Mouse (Mus musculus) limb, embryonic 10.5 days (tissue): ENCODE results near the gene Isoc2a. TPM values are rescaled to one million over a fixed set of nuclear protein-coding genes. Genes with fewer than 3 reads are reported as not detected.

Experiments used
- DNase-seq: peaks from one replicate; pipeline ENCODE4 v3.0.0-alpha.2; 2017; ENCODE audit warnings: low spot score
- H3K27ac ChIP-seq: fragments of 300-500 bp; sonication (generic); 2 replicates; pipeline ENCODE4 v1.5.1; 2016; ENCODE audit warnings: mild to moderate bottlenecking
- H3K27me3 ChIP-seq: fragments of 300-500 bp; sonication (generic); 2 replicates; pipeline ENCODE4 v1.6.1; 2016; ENCODE audit warnings: low read depth, mild to moderate bottlenecking; ENCODE audit not compliant: poor library complexity, severe bottlenecking
- H3K36me3 ChIP-seq: fragments of 300-500 bp; sonication (generic); 2 replicates; pipeline ENCODE4 v1.6.1; 2016; ENCODE audit warnings: mild to moderate bottlenecking, moderate library complexity
- H3K4me1 ChIP-seq: fragments of 300-500 bp; sonication (generic); 2 replicates; pipeline ENCODE4 v1.6.1; 2016
- H3K4me3 ChIP-seq: fragments of 300-500 bp; sonication (generic); 2 replicates; pipeline ENCODE4 v1.5.1; 2016; ENCODE audit warnings: mild to moderate bottlenecking, moderate library complexity
- H3K9me3 ChIP-seq: fragments of 300-500 bp; sonication (generic); replicated peaks from 2 replicates; pipeline ENCODE4 v1.6.1; 2016; ENCODE audit warnings: mild to moderate bottlenecking
- WGBS: fragments of 180-500 bp; shearing (Covaris S2); methylation state at CpG from one replicate; pipeline ENCODE4 v1.1.7; 2016; 5-methylcytosine and 5-hydroxymethylcytosine counted together
- polyA plus RNA-seq: library from polyadenylated mRNA; unstranded; fragments of >200 nt; fragmentation: Nextera tagmentation; extraction: Ambion mirVana; gene quantifications from 2 replicates; pipeline ENCODE4 v1.2.1, GENCODE M21; 2016

Gene Isoc2a
- polyA plus RNA-seq, 1 experiment from 2014 or later, result 0.64 TPM

DNA sequence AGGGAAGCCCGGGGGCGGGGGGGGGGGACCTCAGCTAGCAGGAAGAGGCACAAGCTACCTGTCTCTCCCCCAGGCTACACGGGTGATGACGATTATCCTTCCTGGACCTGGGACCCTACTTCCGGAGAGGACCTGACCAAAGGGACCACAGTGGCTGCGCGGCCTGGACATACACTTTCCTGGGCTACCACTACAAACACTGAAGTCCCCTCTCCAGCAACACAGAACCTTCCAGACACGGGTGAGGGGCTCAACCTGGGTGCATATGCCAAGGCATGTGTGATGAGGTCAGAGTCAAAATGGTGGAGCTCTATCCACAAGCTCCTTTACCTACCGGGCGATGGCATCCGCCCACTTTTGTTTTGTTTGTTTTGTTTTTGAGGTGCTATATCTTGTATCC is 60.4 kb downstream of the Isoc2a start:
- H3K4me1 ChIP-seq, result no peaks in the 10 kb centered on the region
- H3K27me3 ChIP-seq, result no peaks in the 10 kb centered on the region
- no peaks in the 10 kb centered on the region for H3K9me3 ChIP-seq
- H3K4me3 ChIP-seq, result no peak overlapping the region
- H3K36me3 ChIP-seq, result no peaks in the 10 kb centered on the region
- DNase-seq, result no peak
- no peak overlapping the region for H3K27ac ChIP-seq
- 80% methylated on average over 11 of the region's 11 CpGs for WGBS

DNA sequence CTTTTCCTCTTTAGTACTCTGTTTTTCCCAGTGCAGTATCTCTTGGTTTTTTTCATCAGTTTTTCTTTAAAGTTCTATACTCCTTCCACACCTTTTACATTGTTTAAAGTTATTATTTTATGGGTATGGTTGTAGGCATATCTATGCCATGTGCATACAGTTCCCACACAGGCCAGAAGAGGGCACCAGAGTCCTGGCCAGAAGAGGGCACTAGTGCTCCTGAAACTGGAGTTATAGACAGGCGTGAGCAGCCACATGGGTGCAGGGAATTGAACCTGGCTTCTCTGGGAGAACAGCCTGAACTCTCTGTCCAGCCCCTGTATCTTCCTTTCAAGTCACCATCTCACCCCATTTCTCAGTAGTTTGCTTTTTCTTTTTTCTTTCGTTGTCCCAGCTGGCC is 61.5 kb downstream of the Isoc2a start:
- H3K27me3 ChIP-seq, result no peaks in the 10 kb centered on the region
- 41% methylated on average over 2 of the region's 2 CpGs for WGBS
- H3K4me1 ChIP-seq, result peaks cover 2% of the 10 kb centered on the region
- no peak overlapping the region for H3K27ac ChIP-seq
- no peak overlapping the region for H3K4me3 ChIP-seq
- no peaks in the 10 kb centered on the region for H3K9me3 ChIP-seq
- DNase-seq, result peak; percentile 79
- no peaks in the 10 kb centered on the region for H3K36me3 ChIP-seq

DNA sequence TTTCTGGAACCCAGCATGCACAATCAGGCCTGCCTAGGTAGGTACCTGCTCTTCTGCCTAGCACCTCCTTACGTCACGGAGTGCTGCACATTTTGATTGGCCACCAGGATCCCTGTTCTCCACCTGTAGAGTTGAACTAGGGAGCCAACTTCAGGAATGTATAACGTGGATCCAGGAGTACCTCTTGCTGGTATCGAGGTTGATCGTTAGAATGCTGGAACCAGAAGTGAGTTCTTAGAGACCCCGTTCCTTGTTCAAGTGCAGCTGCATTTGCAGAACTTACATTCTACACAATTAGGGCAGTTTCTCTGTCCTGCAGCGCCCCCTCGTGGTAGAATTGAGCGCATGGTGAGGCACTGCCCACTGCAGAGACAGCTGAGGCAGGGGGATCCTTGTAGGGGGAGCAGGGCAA is 63.1 kb downstream of the Isoc2a start:
- peaks cover 4% of the 10 kb centered on the region for H3K4me1 ChIP-seq
- H3K9me3 ChIP-seq, result no peaks in the 10 kb centered on the region
- no peak overlapping the region for H3K4me3 ChIP-seq
- peak; percentile 91 for DNase-seq
- H3K27ac ChIP-seq, result no peak overlapping the region
- WGBS, result 20% methylated on average over 9 of the region's 9 CpGs
- no peaks in the 10 kb centered on the region for H3K36me3 ChIP-seq
- no peaks in the 10 kb centered on the region for H3K27me3 ChIP-seq

- peaks cover 4% of the 10 kb centered on the region for H3K4me1 ChIP-seq
- H3K27me3 ChIP-seq, result no peaks in the 10 kb centered on the region
- WGBS, result 61% methylated on average over 5 of the region's 5 CpGs
- DNase-seq, result no peak
- H3K27ac ChIP-seq, result no peak overlapping the region
- H3K36me3 ChIP-seq, result no peaks in the 10 kb centered on the region
- no peak overlapping the region for H3K4me3 ChIP-seq
- H3K9me3 ChIP-seq, result no peaks in the 10 kb centered on the region
Measured at GRCm38 (mm10) chr7:4942673-4943072, 65.7 kb downstream of the Isoc2a start.

DNA sequence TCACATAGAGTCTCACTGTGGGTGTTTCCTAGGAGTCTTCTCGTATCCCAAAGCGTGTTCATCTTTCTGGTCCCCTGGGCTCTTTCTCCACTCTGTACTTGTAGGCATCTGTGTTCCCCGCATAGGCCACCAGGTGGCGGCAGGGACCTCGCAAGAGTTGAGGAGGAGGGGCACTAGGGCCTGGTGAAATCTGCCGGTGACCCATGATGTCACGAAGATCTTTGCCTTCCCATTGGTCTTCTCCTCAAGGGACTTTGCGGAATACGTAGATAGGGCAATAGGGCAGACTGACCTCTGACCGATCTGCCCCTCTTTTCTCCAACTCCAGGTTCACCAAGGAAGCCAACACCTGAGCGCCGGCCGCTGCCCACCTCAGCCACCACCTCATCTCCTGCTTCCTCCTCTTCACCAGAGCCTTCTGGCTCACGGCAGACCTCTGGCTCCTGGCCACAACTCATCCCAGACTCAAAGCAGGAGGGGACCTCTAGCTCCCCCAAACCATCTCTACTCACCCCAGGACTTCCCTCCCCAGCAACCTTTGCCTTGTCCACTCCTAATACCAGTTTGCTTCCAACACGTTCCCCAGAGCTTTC is 66.4 kb downstream of the Isoc2a start:
- Histone ChIP-seq H3K4me3 (peak overlapping the region; percentile 43), H3K27ac (peak overlapping the region; percentile 69), H3K4me1 (peaks cover 4% of the 10 kb centered on the region), H3K27me3 (no peaks in the 10 kb centered on the region), H3K36me3 (no peaks in the 10 kb centered on the region), H3K9me3 (no peaks in the 10 kb centered on the region)
- peak; percentile 91 for DNase-seq
- 21% methylated on average over 15 of the region's 15 CpGs for WGBS

Other genes starting within 250 kb of the Isoc2a start
- 1.7 and 2.1 TPM in 2 replicates for gene Tmem86b, start 245.7 kb upstream of the Isoc2a start, polyA plus RNA-seq
- gene Ppp6r1, start 218.1 kb upstream of the Isoc2a start, polyA plus RNA-seq, result 10.6 and 11.4 TPM in 2 replicates
- gene Hspbp1, start 192.1 kb upstream of the Isoc2a start, polyA plus RNA-seq, result 123 and 130 TPM in 2 replicates
- gene Brsk1, start 186.5 kb upstream of the Isoc2a start, polyA plus RNA-seq, result 1.3 TPM in 2 replicates
- 0.13 TPM in 1 of 2 replicates, not detected in the other for gene Tmem150b, start 151.9 kb upstream of the Isoc2a start, polyA plus RNA-seq
- 88.9 and 100 TPM in 2 replicates for gene Kmt5c, start 137.0 kb upstream of the Isoc2a start, polyA plus RNA-seq
- 36.7 and 51.5 TPM in 2 replicates for gene Cox6b2, start 124.1 kb upstream of the Isoc2a start, polyA plus RNA-seq
- not detected in 2 replicates for gene Fam71e2, start 105.9 kb upstream of the Isoc2a start, polyA plus RNA-seq
- gene Il11, start 94.3 kb upstream of the Isoc2a start, polyA plus RNA-seq, result 0.09 TPM in 1 of 2 replicates, not detected in the other
- not detected in 2 replicates for gene Tmem190, start 94.2 kb upstream of the Isoc2a start, polyA plus RNA-seq
- gene Tmem238, start 87.5 kb upstream of the Isoc2a start, polyA plus RNA-seq, result 4.8 and 5.8 TPM in 2 replicates
- 396 and 427 TPM in 2 replicates for gene Rpl28, start 84.3 kb upstream of the Isoc2a start, polyA plus RNA-seq
- gene Ube2s, start 64.6 kb upstream of the Isoc2a start, polyA plus RNA-seq, result 500 and 550 TPM in 2 replicates
- gene Shisa7, start 32.5 kb upstream of the Isoc2a start, polyA plus RNA-seq, result 0.16 and 0.18 TPM in 2 replicates
- 2.6 and 3.1 TPM in 2 replicates for gene Isoc2b, start 6.9 kb upstream of the Isoc2a start, polyA plus RNA-seq
- not detected in 2 replicates for gene Gm36210, start 29.4 kb downstream of the Isoc2a start, polyA plus RNA-seq
- 4.2 and 5.1 TPM in 2 replicates for gene Zfp628, start 38.1 kb downstream of the Isoc2a start, polyA plus RNA-seq
- gene Nat14, start 44.9 kb downstream of the Isoc2a start, polyA plus RNA-seq, result 2.8 and 4.9 TPM in 2 replicates
- 0.95 and 2.0 TPM in 2 replicates for gene Ssc5d, start 48.6 kb downstream of the Isoc2a start, polyA plus RNA-seq
- gene Sbk2, start 87.3 kb downstream of the Isoc2a start, polyA plus RNA-seq, result 0.10 and 0.18 TPM in 2 replicates
- not detected in 2 replicates for gene Sbk3, start 94.0 kb downstream of the Isoc2a start, polyA plus RNA-seq
- gene Zfp579, start 119.0 kb downstream of the Isoc2a start, polyA plus RNA-seq, result 21.9 and 28.3 TPM in 2 replicates
- 8.2 and 9.0 TPM in 2 replicates for gene Zfp524, start 137.3 kb downstream of the Isoc2a start, polyA plus RNA-seq
- gene Fiz1, start 137.5 kb downstream of the Isoc2a start, polyA plus RNA-seq, result 64.8 and 68.3 TPM in 2 replicates
- 2.0 TPM in 1 of 2 replicates, not detected in the other for gene Gm44973, start 138.3 kb downstream of the Isoc2a start, polyA plus RNA-seq
- 7.5 and 7.7 TPM in 2 replicates for gene Zfp865, start 143.2 kb downstream of the Isoc2a start, polyA plus RNA-seq
- gene Ccdc106, start 143.4 kb downstream of the Isoc2a start, polyA plus RNA-seq, result 5.5 and 9.0 TPM in 2 replicates
- gene 4632433K11Rik, start 157.0 kb downstream of the Isoc2a start, polyA plus RNA-seq, result not detected in 2 replicates
- 2.5 and 4.0 TPM in 2 replicates for gene Zfp784, start 161.3 kb downstream of the Isoc2a start, polyA plus RNA-seq
- 30.1 and 34.3 TPM in 2 replicates for gene Zfp580, start 174.4 kb downstream of the Isoc2a start, polyA plus RNA-seq
- gene U2af2, start 185.0 kb downstream of the Isoc2a start, polyA plus RNA-seq, result 202 and 203 TPM in 2 replicates
- gene Epn1, start 203.1 kb downstream of the Isoc2a start, polyA plus RNA-seq, result 64.5 and 69.1 TPM in 2 replicates
- gene Rfpl4, start 239.8 kb downstream of the Isoc2a start, polyA plus RNA-seq, result not detected in 2 replicates
- 0.20 and 0.53 TPM in 2 replicates for gene Rasl2-9, start 248.8 kb downstream of the Isoc2a start, polyA plus RNA-seq